Mouse (Mus musculus): ENCODE data around the gene Olfr10.

DNA sequence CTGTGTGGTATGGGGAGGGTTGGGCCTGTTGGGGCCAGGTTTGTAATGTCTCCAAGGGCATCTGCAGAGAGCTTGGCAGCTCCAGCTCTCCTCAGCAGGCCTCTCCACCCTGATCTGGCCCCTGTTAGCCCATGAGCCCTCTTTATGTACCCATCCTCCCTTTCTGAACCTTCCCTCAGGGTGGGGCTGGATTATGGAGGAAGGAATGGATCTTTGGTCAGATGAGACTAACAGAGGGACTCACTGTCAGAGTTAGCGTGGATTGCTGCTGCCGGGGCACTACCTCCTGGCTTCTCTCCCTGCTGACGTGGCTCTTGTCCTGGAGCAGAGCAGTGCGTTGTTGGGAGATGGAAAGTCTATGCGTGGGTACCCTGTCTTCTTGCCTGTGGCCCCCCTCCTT is 42.3 kb upstream of the Olfr10 start:
- TF ChIP-seq POLR2A (IDR thresholded peaks at IDR 0.05; ENCODE audit: insufficient read length, low read depth) = no peak
- no peak for TF ChIP-seq POLR2AphosphoS2 (IDR thresholded peaks at IDR 0.05; ENCODE audit: insufficient read length, low read depth)
- TF ChIP-seq TCF12 (IDR thresholded peaks at IDR 0.05; ENCODE audit: insufficient read depth, poor library complexity, severe bottlenecking) = no peak
- TF ChIP-seq MYOD1 (IDR thresholded peaks at IDR 0.05; ENCODE audit: control insufficient read depth in 1 of 3, insufficient read length in 2 of 3, low read depth in 2 of 3) = no peak
- TF ChIP-seq TCF3 (IDR thresholded peaks at IDR 0.05; ENCODE audit: insufficient read length, low read depth) = no peak
- no peak for TF ChIP-seq USF1 (IDR thresholded peaks at IDR 0.05; ENCODE audit: low read depth)
- no peak for TF ChIP-seq MAX (IDR thresholded peaks at IDR 0.05; ENCODE audit: low read depth)
- TF ChIP-seq E2F4 (IDR thresholded peaks at IDR 0.05; ENCODE audit: insufficient read depth) = no peak
- no peak for TF ChIP-seq REST (IDR thresholded peaks at IDR 0.05; ENCODE audit: insufficient read depth, insufficient read length)
- TF ChIP-seq MYOG (IDR thresholded peaks at IDR 0.05; ENCODE audit: control insufficient read depth in 1 of 3, insufficient read depth in 1 of 3, insufficient read length in 2 of 3, low read depth in 2 of 3) = no peak
- no peak for TF ChIP-seq CEBPB (IDR thresholded peaks at IDR 0.05; ENCODE audit: insufficient read depth, poor library complexity, severe bottlenecking)
- no peak for TF ChIP-seq SRF (IDR thresholded peaks at IDR 0.05; ENCODE audit: control insufficient read depth, insufficient read length, low read depth)
